Mouse (Mus musculus): ENCODE measurements around the gene Kif26b. TPM values are rescaled to one million over a fixed set of nuclear protein-coding genes. Genes with fewer than 3 reads are reported as not detected.

Kif26b gene
- polyA plus RNA-seq, 1 experiment: 0.15 TPM

GRCm38 (mm10) chr1:178936976-178937375, 408.1 kb downstream of the Kif26b start:
- Histone ChIP-seq H3K4me3 (ENCODE audit: insufficient read depth, low read length) (no peak overlapping the region), H3K27ac (ENCODE audit: insufficient read depth, low read depth, low read length) (no peak overlapping the region)
- TF ChIP-seq POLR2A (IDR thresholded peaks at IDR 0.05; ENCODE audit: borderline replicate concordance, low read depth, low read length) (no peak), CTCF (IDR thresholded peaks at IDR 0.05; ENCODE audit: low read depth, low read length) (no peak)

DNA sequence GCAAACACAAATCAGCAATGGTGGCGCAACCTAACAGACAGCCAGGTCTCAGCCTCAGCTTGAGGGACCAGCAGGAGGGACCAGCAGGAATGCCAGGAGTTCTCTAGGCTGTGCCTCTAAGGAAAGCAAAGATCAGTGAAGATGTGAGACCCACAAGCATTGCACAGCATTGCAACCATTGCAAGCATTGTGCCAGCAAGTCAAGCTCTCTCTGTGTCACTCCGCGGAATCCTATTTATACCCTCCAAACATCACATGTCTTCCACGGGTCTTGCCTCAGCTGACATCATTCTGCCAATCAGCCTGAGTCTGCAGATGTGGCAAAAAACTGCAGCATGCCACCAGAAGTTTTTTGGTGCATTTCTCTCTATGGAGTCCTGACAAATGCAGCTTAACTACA, 411.4 kb downstream of the Kif26b start:
- TF ChIP-seq CTCF (IDR thresholded peaks at IDR 0.05; ENCODE audit: low read depth, low read length) (no peak), POLR2A (IDR thresholded peaks at IDR 0.05; ENCODE audit: borderline replicate concordance, low read depth, low read length) (no peak)
- H3K4me1 ChIP-seq (ENCODE audit: control insufficient read depth, insufficient read depth, low read length): peaks cover 11% of the 10 kb centered on the region

More at GRCm38 (mm10) chr1:178936976-178937375, 408.1 kb downstream of the Kif26b start:
- H3K4me1 ChIP-seq (ENCODE audit: control insufficient read depth, insufficient read depth, low read length): peaks cover 11% of the 10 kb centered on the region

DNA sequence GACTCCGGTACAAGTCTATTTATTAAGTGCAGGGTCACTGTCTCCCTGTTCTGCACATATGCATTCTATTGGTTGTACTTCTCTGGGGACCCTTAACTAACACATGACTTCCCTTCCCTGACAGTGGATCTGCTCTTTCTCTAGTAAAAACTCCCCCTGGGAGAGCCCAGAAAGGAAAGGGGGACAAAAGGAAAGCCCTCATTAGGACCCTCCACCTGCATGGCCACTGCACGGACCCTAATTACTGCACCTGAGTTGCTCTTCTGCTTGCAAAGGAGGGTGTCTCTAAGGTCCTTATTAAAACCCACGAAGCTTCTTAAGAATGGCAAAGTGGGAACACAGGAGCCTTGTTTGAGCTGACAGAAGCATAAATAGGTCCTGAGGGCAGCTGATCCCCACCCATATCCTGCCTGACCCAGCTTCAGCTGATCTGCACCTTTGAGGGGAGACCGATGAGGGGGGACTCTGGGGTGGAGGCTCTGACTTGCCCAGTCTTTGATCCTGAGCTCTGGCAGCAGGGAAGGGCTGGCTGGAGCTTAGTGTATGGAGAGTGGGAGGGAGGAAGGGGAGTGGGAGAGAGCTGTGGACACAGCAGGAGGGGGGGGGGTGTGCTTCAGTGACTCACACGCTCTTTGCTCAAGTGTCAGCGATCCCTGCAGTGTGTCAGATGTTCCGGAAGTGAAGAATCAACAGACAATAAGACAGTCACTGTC, 413.5 kb downstream of the Kif26b start:
- Histone ChIP-seq H3K4me3 (ENCODE audit: insufficient read depth, low read length) (no peak overlapping the region), H3K27ac (ENCODE audit: insufficient read depth, low read depth, low read length) (no peak overlapping the region)
- TF ChIP-seq POLR2A (IDR thresholded peaks at IDR 0.05; ENCODE audit: borderline replicate concordance, low read depth, low read length) (no peak), CTCF (IDR thresholded peaks at IDR 0.05; ENCODE audit: low read depth, low read length) (no peak)

More for the DNA sequence above, 411.4 kb downstream of the Kif26b start:
- no peak overlapping the region for H3K4me3 ChIP-seq (ENCODE audit: insufficient read depth, low read length)
- no peak overlapping the region for H3K27ac ChIP-seq (ENCODE audit: insufficient read depth, low read depth, low read length)

GRCm38 (mm10) chr1:178952910-178953309, 424.0 kb downstream of the Kif26b start:
- Histone ChIP-seq H3K27ac (ENCODE audit: insufficient read depth, low read depth, low read length) (no peak overlapping the region), H3K4me3 (ENCODE audit: insufficient read depth, low read length) (no peak overlapping the region), H3K4me1 (ENCODE audit: control insufficient read depth, insufficient read depth, low read length) (peaks cover 3% of the 10 kb centered on the region; the same call in 1 of the 2 replicates)
- no peak for TF ChIP-seq POLR2A (IDR thresholded peaks at IDR 0.05; ENCODE audit: borderline replicate concordance, low read depth, low read length)

More for the DNA sequence above, 413.5 kb downstream of the Kif26b start:
- H3K4me1 ChIP-seq (ENCODE audit: control insufficient read depth, insufficient read depth, low read length): peaks cover 11% of the 10 kb centered on the region

DNA sequence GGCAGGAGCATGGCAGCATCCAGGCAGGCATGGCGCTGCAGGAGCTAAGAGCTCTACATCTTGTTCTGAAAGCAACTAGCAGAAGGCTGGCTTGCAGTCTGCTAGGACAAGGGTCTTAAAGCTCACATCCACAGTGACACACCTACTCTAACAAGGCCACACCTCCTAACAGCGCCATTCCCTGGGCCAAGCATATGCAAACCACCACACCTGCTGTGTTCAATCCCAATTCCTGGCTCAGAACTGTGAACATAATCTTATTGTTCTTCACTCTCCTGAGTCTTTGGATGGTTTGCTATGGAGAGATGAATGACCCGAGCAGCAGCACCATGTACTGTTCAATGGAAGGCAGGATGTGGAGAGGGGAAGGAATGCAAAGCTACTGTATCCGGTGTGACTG, 429.7 kb downstream of the Kif26b start:
- no peak overlapping the region for H3K4me3 ChIP-seq (ENCODE audit: insufficient read depth, low read length)
- H3K4me1 ChIP-seq (ENCODE audit: control insufficient read depth, insufficient read depth, low read length): no peaks in the 10 kb centered on the region
- no peak overlapping the region for H3K27ac ChIP-seq (ENCODE audit: insufficient read depth, low read depth, low read length)
- TF ChIP-seq CTCF (IDR thresholded peaks at IDR 0.05; ENCODE audit: low read depth, low read length) (no peak), POLR2A (IDR thresholded peaks at IDR 0.05; ENCODE audit: borderline replicate concordance, low read depth, low read length) (no peak)

DNA sequence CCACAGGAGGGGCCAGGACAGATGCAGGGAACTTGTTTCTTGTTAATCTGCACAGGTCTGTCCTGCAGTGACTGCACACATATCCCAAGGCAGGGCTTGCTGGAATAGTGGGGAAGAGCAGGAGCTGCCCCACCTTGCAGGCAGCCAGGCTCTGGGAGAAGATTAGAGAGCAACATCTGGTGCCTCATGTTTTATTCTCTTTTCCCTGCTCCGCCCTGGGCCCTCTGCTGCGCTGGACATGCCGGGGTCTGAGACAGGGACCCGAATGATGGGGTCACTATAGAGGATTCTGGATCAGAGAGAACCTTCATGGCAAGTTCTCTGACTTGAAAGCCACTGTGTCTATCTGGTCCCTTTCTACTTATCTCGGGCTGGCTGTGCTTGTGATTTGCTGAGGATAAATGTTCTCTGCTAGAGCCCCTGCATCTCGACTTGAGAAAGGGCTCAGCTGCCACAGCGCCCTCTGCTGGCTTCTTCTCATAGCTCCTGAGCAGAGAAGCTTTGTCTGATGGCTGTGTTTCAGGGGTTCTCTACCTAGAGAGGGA, 431.2 kb downstream of the Kif26b start:
- no peak overlapping the region for H3K4me3 ChIP-seq (ENCODE audit: insufficient read depth, low read length)
- H3K27ac ChIP-seq (ENCODE audit: insufficient read depth, low read depth, low read length): no peak overlapping the region
- TF ChIP-seq CTCF (IDR thresholded peaks at IDR 0.05; ENCODE audit: low read depth, low read length) (peak; percentile 69), POLR2A (IDR thresholded peaks at IDR 0.05; ENCODE audit: borderline replicate concordance, low read depth, low read length) (no peak)
- no peaks in the 10 kb centered on the region for H3K4me1 ChIP-seq (ENCODE audit: control insufficient read depth, insufficient read depth, low read length)

DNA sequence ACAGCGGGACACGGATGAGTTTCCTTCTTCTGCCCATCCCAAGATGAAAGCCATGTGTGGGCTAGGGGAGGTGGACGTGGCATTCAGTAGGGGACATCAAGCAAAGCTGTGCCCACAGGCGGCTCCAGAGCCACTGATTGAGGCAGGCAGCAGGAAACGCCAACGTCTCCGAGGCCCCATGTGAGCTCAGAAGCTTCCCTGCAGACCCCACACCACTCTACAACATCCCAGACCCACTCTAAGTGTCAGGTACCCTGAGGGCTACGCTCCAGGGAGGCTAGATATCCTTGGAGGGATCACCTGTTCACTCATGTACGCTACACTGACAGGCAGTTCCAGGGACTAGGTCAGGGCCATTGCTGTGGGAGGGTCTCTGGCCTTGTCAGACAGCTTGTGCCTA, 432.7 kb downstream of the Kif26b start:
- TF ChIP-seq CTCF (IDR thresholded peaks at IDR 0.05; ENCODE audit: low read depth, low read length) (no peak), POLR2A (IDR thresholded peaks at IDR 0.05; ENCODE audit: borderline replicate concordance, low read depth, low read length) (no peak)
- H3K27ac ChIP-seq (ENCODE audit: insufficient read depth, low read depth, low read length): no peak overlapping the region

GRCm38 (mm10) chr1:178972055-178972454, 443.1 kb downstream of the Kif26b start:
- Histone ChIP-seq H3K27ac (ENCODE audit: insufficient read depth, low read depth, low read length) (no peak overlapping the region), H3K4me1 (ENCODE audit: control insufficient read depth, insufficient read depth, low read length) (no peaks in the 10 kb centered on the region), H3K4me3 (ENCODE audit: insufficient read depth, low read length) (no peak overlapping the region)
- no peak for TF ChIP-seq CTCF (IDR thresholded peaks at IDR 0.05; ENCODE audit: low read depth, low read length)
- TF ChIP-seq POLR2A (IDR thresholded peaks at IDR 0.05; ENCODE audit: borderline replicate concordance, low read depth, low read length): no peak

More for the DNA sequence above, 432.7 kb downstream of the Kif26b start:
- Histone ChIP-seq H3K4me1 (ENCODE audit: control insufficient read depth, insufficient read depth, low read length) (no peaks in the 10 kb centered on the region), H3K4me3 (ENCODE audit: insufficient read depth, low read length) (no peak overlapping the region)

GRCm38 (mm10) chr1:178978617-178979245, 449.8 kb downstream of the Kif26b start:
- Histone ChIP-seq H3K4me3 (ENCODE audit: insufficient read depth, low read length) (no peak overlapping the region), H3K27ac (ENCODE audit: insufficient read depth, low read depth, low read length) (no peak overlapping the region), H3K4me1 (ENCODE audit: control insufficient read depth, insufficient read depth, low read length) (no peaks in the 10 kb centered on the region)
- TF ChIP-seq CTCF (IDR thresholded peaks at IDR 0.05; ENCODE audit: low read depth, low read length) (no peak), POLR2A (IDR thresholded peaks at IDR 0.05; ENCODE audit: borderline replicate concordance, low read depth, low read length) (no peak)

DNA sequence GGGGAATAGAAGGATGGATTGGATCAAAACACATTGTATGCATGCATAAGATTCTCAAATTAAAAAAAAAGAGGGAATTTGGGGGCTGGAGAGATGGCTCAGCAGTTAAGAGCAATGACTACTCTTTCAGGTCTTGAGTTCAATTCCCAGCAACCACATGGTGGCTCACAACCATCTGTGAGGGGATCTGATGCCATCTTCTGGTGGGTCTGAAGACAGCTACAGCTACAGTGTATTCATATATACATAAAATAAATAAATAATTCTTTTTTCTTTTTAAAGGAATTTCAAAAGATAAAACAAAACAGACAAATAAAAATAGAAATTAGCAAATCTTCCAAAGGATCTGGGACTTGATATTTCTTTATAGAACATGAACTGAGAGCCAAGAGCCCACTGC, 451.3 kb downstream of the Kif26b start:
- Histone ChIP-seq H3K4me1 (ENCODE audit: control insufficient read depth, insufficient read depth, low read length) (no peaks in the 10 kb centered on the region), H3K27ac (ENCODE audit: insufficient read depth, low read depth, low read length) (no peak overlapping the region), H3K4me3 (ENCODE audit: insufficient read depth, low read length) (no peak overlapping the region)
- TF ChIP-seq CTCF (IDR thresholded peaks at IDR 0.05; ENCODE audit: low read depth, low read length): no peak
- TF ChIP-seq POLR2A (IDR thresholded peaks at IDR 0.05; ENCODE audit: borderline replicate concordance, low read depth, low read length): no peak
